Mouse (Mus musculus) liver, embryonic 14.5 days (tissue): ENCODE measurements around the gene Tenm2. TPM values are rescaled to one million over a fixed set of nuclear protein-coding genes. Genes with fewer than 3 reads are reported as not detected.

Experiments used
- ATAC-seq: fragments of 200-750 bp; cut with Nextera tagmentation; 2 replicates; pipeline ENCODE4 v1.8.0; 2017; ENCODE audit warnings: moderate number of reproducible peaks, mild to moderate bottlenecking, moderate library complexity; ENCODE audit not compliant: insufficient read depth
- DNase-seq, 3 experiments: peaks; one replicate each; pipeline ENCODE4 v3.0.0-alpha.2; 2012 to 2013; ENCODE audit warnings: low read depth in 3 of 3, low spot score in 3 of 3
- H3K27ac ChIP-seq: fragments of 300-500 bp; sonication (generic); 2 replicates; pipeline ENCODE4 v1.5.1; 2014; ENCODE audit warnings: moderate library complexity, mild to moderate bottlenecking, control low read depth, inconsistent platforms
- H3K27me3 ChIP-seq: fragments of 300-500 bp; sonication (generic); 2 replicates; pipeline ENCODE4 v1.6.1; 2014; ENCODE audit warnings: mild to moderate bottlenecking, low read length, moderate library complexity; ENCODE audit not compliant: control insufficient read depth, insufficient read depth
- H3K36me3 ChIP-seq: fragments of 300-500 bp; sonication (generic); replicated peaks from 2 replicates; pipeline ENCODE4 v1.6.1; 2014; ENCODE audit warnings: low read depth; ENCODE audit not compliant: control insufficient read depth, insufficient read depth
- H3K4me1 ChIP-seq, 2 experiments: fragments of 200-500 bp in 1 of 2; fragments of 300-500 bp in 1 of 2; sonication (generic) in 1 of 2; replicated peaks; 2 replicates each; pipeline ENCODE4 v1.6.1; 2012 to 2014; ENCODE audit warnings: antibody characterized with exemption in 1 of 2, inconsistent platforms in 1 of 2, low read length in 1 of 2; ENCODE audit not compliant: control insufficient read depth in 2 of 2, insufficient read depth in 2 of 2
- H3K4me2 ChIP-seq: fragments of 300-500 bp; sonication (generic); 2 replicates; pipeline ENCODE4 v1.6.1; 2014; ENCODE audit warnings: low read depth, mild to moderate bottlenecking, control low read depth, moderate library complexity
- H3K4me3 ChIP-seq, 2 experiments: fragments of 200-500 bp in 1 of 2; fragments of 300-500 bp in 1 of 2; sonication (generic) in 1 of 2; 2 replicates each; pipeline ENCODE4 v1.5.1; 2012 to 2014; ENCODE audit warnings: low read depth in 2 of 2, low read length in 2 of 2, mild to moderate bottlenecking in 2 of 2, control low read depth in 1 of 2, inconsistent platforms in 1 of 2, moderate library complexity in 1 of 2; ENCODE audit not compliant: insufficient read depth in 1 of 2
- H3K9ac ChIP-seq: fragments of 300-500 bp; sonication (generic); replicated peaks from 2 replicates; pipeline ENCODE4 v1.6.1; 2014; ENCODE audit warnings: mild to moderate bottlenecking, control low read depth, moderate library complexity
- H3K9me3 ChIP-seq: fragments of 300-500 bp; sonication (generic); 2 replicates; pipeline ENCODE4 v1.6.1; 2016; ENCODE audit warnings: low read length, mixed read lengths; ENCODE audit not compliant: control insufficient read depth
- CTCF ChIP-seq: IDR thresholded peaks from 2 replicates; pipeline ENCODE4 v1.5.1; 2016; ENCODE audit warnings: antibody characterized with exemption, low read depth, control low read depth
- EP300 ChIP-seq: IDR thresholded peaks from 2 replicates; pipeline ENCODE4 v1.6.1; 2016; ENCODE audit warnings: antibody characterized with exemption, low read depth
- WGBS: fragments of 180-500 bp; shearing (Covaris S2); extraction: QIAGEN DNeasy Blood & Tissue Kit; methylation state at CpG from one replicate; pipeline ENCODE4 v1.1.7; 2014; ENCODE audit not compliant: insufficient replicate concordance; 5-methylcytosine and 5-hydroxymethylcytosine counted together
- polyA plus RNA-seq, 2 experiments: library from polyadenylated mRNA; depleted of rRNA in 1 of 2; stranded (reverse) in 1 of 2; unstranded in 1 of 2; fragments of >200 nt; fragmentation: Nextera tagmentation in 1 of 2; extraction: Ambion mirVana in 1 of 2; gene quantifications; 2 replicates each; pipeline versions ENCODE4 v1.2.1 to v1.2.3; 2012 to 2014

Gene Tenm2
- polyA plus RNA-seq, 2 experiments = 0.06 TPM; not detected in 1

DNA sequence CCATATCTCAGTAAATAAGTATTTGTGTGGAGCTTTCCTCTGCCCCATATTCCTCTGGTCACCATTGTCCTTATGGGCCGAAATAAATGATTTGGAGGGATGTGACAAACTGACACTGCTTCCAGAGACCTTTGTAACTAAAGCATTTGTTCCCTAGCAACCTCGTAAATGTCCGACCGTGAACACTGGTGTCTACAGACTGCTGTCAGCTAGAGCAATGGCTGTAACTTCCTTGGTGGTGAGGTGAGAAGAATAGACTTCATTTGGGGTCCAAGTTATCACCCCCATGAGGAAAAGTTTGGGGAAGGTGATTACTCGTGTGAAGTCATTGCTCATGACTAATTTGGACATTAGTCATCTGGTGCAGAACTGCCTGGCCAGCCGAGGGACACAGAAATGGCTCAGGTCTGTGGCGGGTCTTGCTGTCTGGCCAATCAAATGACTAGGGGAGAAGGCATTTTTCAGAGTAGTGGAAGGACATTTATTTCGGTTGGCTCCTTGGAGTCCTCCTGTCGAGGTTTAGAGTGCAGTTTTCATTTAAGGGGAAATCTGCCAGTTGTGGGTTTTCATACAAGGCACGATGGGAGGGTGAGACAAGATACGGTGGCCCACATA is 1062.6 kb downstream of the Tenm2 start:
- Histone ChIP-seq H3K27me3 (no peaks in the 10 kb centered on the region), H3K9ac (no peak overlapping the region), H3K4me3 (no peak overlapping the region), H3K4me1 (no peaks in the 10 kb centered on the region), H3K27ac (no peak overlapping the region), H3K9me3 (no peaks in the 10 kb centered on the region), H3K4me2 (no peak overlapping the region), H3K36me3 (no peaks in the 10 kb centered on the region)
- DNase-seq (no peak), ATAC-seq (no peak)
- WGBS = 54% methylated on average over 11 of the region's 11 CpGs
- TF ChIP-seq EP300 (no peak), CTCF (no peak)

DNA sequence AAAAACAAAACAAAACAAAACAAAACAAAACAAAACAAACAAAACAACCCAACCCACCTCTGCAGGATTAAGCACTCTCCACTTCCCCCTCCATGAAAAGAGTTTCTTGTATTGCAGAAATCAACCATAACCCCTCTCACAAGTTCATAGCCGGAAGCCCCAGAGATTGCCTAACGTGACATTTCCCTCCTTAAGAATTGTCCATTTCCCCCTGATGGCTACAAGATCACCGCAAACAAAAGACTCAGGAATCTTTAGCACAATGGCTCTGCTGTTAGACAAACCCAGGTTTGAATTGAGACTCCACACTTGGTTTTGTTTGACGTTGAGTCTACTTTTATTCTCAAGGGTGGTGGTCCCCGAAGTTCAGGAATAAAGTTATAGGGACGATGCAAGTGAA is 1063.2 kb downstream of the Tenm2 start:
- no peaks in the 10 kb centered on the region for H3K27me3 ChIP-seq
- no peaks in the 10 kb centered on the region for H3K4me1 ChIP-seq
- H3K27ac ChIP-seq = no peak overlapping the region
- 53% methylated on average over 6 of the region's 6 CpGs for WGBS
- H3K4me3 ChIP-seq = no peak overlapping the region
- no peak overlapping the region for H3K4me2 ChIP-seq
- DNase-seq = no peak
- no peak for TF ChIP-seq EP300
- no peak for TF ChIP-seq CTCF
- no peaks in the 10 kb centered on the region for H3K9me3 ChIP-seq
- no peak for ATAC-seq
- no peaks in the 10 kb centered on the region for H3K36me3 ChIP-seq
- H3K9ac ChIP-seq = no peak overlapping the region

DNA sequence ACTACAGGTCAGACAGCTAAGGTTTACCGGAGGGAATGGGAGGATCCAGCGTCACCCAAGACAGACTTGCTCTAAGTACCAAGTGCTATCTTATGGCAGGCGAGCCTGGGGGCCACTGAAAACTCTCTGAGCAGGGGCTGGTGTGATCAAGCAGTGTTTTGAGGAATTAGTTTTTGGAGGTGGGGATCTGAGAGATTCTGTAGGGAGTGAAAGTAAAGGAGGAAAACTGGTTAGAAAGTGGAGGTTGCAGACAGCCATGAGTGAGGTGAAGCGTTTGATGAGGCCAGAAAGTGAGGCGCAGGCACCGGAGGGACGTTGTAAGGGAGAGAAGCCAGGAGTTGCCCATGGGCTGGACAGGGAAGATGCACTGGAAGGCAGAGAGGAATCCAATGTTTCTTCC is 1063.8 kb downstream of the Tenm2 start:
- ATAC-seq = no peak

DNA sequence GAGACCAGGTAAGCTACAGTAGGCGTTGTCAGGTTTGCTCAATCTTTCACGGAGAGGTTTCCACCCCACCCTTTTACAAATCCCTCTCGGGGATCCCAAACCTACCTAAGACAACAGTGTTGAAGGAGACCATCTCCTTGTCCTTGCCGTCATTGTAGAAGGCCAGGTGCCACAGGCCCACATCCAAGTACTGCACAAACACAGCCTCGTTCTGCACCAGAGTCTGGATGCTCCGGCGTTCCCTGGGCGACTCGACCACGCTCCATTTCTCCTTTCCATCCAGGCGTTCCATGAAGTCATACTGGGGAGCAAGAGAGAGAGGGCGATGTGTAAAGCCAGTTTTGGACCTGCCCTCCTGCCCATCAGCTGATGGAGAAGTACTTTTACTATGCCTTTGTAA is 1064.5 kb downstream of the Tenm2 start:
- Histone ChIP-seq H3K9me3 (no peaks in the 10 kb centered on the region), H3K27me3 (no peaks in the 10 kb centered on the region), H3K4me1 (no peaks in the 10 kb centered on the region), H3K27ac (no peak overlapping the region), H3K4me3 (no peak overlapping the region), H3K36me3 (no peaks in the 10 kb centered on the region), H3K9ac (no peak overlapping the region), H3K4me2 (no peak overlapping the region)
- ATAC-seq (no peak), DNase-seq (no peak)
- 71% methylated on average over 12 of the region's 12 CpGs for WGBS
- TF ChIP-seq CTCF (no peak), EP300 (no peak)

More for the DNA sequence above, 1063.8 kb downstream of the Tenm2 start:
- Histone ChIP-seq H3K27me3 (no peaks in the 10 kb centered on the region), H3K9ac (no peak overlapping the region), H3K36me3 (no peaks in the 10 kb centered on the region), H3K4me1 (no peaks in the 10 kb centered on the region), H3K4me2 (no peak overlapping the region), H3K4me3 (no peak overlapping the region), H3K9me3 (no peaks in the 10 kb centered on the region), H3K27ac (no peak overlapping the region)
- TF ChIP-seq EP300 (no peak), CTCF (no peak)
- no peak for DNase-seq
- WGBS = 70% methylated on average over 7 of the region's 7 CpGs

DNA sequence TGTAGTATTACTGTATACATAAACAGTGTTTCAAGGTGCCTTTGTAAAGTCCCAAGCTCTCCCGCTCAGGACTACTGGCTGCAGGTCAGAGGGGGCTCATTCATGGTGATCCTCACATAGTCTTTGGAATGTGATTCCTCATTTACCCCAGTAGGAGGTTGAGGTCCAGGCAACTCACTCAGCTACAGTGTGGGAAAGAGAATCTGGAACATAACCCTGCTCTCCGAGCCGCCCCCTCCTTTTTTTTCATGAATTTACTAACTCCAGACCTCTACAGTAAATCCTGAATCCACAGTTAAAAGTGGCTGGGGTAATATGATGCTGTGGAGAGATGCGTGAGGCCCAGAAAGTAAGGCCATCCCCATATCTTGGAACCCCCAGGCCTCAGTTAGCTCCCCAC is 1066.0 kb downstream of the Tenm2 start:
- no peak for TF ChIP-seq EP300
- no peak for TF ChIP-seq CTCF
- DNase-seq (no peak), ATAC-seq (no peak)

More for the DNA sequence above, 1066.0 kb downstream of the Tenm2 start:
- Histone ChIP-seq H3K9me3 (no peaks in the 10 kb centered on the region), H3K27me3 (no peaks in the 10 kb centered on the region), H3K4me1 (no peaks in the 10 kb centered on the region), H3K9ac (no peak overlapping the region), H3K27ac (no peak overlapping the region), H3K36me3 (no peaks in the 10 kb centered on the region), H3K4me2 (no peak overlapping the region), H3K4me3 (no peak overlapping the region)
- 67% methylated on average over 4 of the region's 4 CpGs for WGBS
